Mouse (Mus musculus) retina, adult 2 months (tissue): ENCODE measurements around the gene Gm29644.
"Not testable (repeated sequence)": the region's sequence is repeated elsewhere in the genome, so short reads cannot be mapped to it uniquely, and the experiment has no call there.

Source experiments
- DNase-seq: peaks from one replicate; pipeline ENCODE4 v3.0.0-alpha.2; 2012; ENCODE audit warnings: low read depth, low spot score

Gm29644 gene

GRCm38 (mm10) chrY:70303187-70303586, at the start of gene Gm29644, which contains the start of gene Gm29423:
Gene Gm29644, minus strand, starts transcription at chrY:70303343.
Gene Gm29423, minus strand, starts transcription at chrY:70303287.
- not testable (repeated sequence) for DNase-seq

- DNase-seq: not testable (repeated sequence)
Observed at GRCm38 (mm10) chrY:70273542-70273941, 29.6 kb downstream of the Gm29644 start, which contains the start of gene Gm21118. Gene Gm21118, minus strand, starts transcription at chrY:70273642.
